Mouse (Mus musculus) C2C12 (cell line): ENCODE results near the gene Faim2. TPM values are rescaled to one million over a fixed set of nuclear protein-coding genes. Genes with fewer than 3 reads are reported as not detected.

Experiments
- H3K27me3 ChIP-seq: one replicate; pipeline ENCODE4 v1.6.1; 2011; ENCODE audit not compliant: control insufficient read depth, insufficient read depth, insufficient read length
- H3K36me3 ChIP-seq: one replicate; pipeline ENCODE4 v1.6.1; 2011; ENCODE audit not compliant: control insufficient read depth, insufficient read depth
- H3K4me3 ChIP-seq: one replicate; pipeline ENCODE4 v1.5.1; 2011; ENCODE audit warnings: mild to moderate bottlenecking, control low read depth; ENCODE audit not compliant: poor library complexity, insufficient read depth, severe bottlenecking
- H3K79me2 ChIP-seq: one replicate; pipeline ENCODE4 v1.6.1; 2011; ENCODE audit not compliant: control insufficient read depth, insufficient read depth
- H3K79me3 ChIP-seq: one replicate; pipeline ENCODE4 v1.6.1; 2011; ENCODE audit warnings: low read depth, control low read depth
- H3ac ChIP-seq: one replicate; pipeline ENCODE3; 2011; ENCODE audit warnings: low read depth; ENCODE audit not compliant: control insufficient read depth, insufficient read length
- CEBPB ChIP-seq: IDR thresholded peaks from one replicate; pipeline ENCODE4 v1.6.1; 2011; ENCODE audit warnings: low read depth, mild to moderate bottlenecking, control low read depth, moderate library complexity
- CTCF ChIP-seq: IDR thresholded peaks from one replicate; pipeline ENCODE4 v1.5.1; 2011; ENCODE audit not compliant: control insufficient read depth, insufficient read depth, insufficient read length
- FOSL1 ChIP-seq: IDR thresholded peaks from one replicate; pipeline ENCODE4 v1.8.0; 2011; ENCODE audit warnings: mild to moderate bottlenecking, low read length; ENCODE audit not compliant: poor library complexity, insufficient read depth, severe bottlenecking
- MAX ChIP-seq: IDR thresholded peaks from one replicate; pipeline ENCODE4 v1.6.1; 2011; ENCODE audit warnings: mild to moderate bottlenecking, control low read depth
- MYOD1 ChIP-seq: IDR thresholded peaks from one replicate; pipeline ENCODE4 v1.6.1; 2011; ENCODE audit warnings: low read depth; ENCODE audit not compliant: control insufficient read depth, insufficient read length
- MYOG ChIP-seq: IDR thresholded peaks from one replicate; pipeline ENCODE4 v1.6.1; 2011; ENCODE audit not compliant: control insufficient read depth, insufficient read length; ENCODE audit errors: extremely low read depth
- USF1 ChIP-seq: IDR thresholded peaks from one replicate; pipeline ENCODE4 v1.6.1; 2011; ENCODE audit warnings: low read depth, mild to moderate bottlenecking, control low read depth, moderate library complexity
- polyA plus RNA-seq: library from polyadenylated mRNA; unstranded; fragments of >200 nt; fragmentation: generic; extraction: Trizol; gene quantifications from one replicate; pipeline ENCODE4 v1.2.1, GENCODE M21; 2012; ENCODE audit warnings: missing spikeins

Gene Faim2
- polyA plus RNA-seq, 1 experiment = 0.68 TPM

- TF ChIP-seq FOSL1 (no peak), MAX (no peak), CEBPB (no peak), MYOD1 (no peak), MYOG (no peak), USF1 (no peak), CTCF (no peak)
- Histone ChIP-seq H3ac (no peak overlapping the region), H3K36me3 (no peaks in the 10 kb centered on the region), H3K79me2 (no peaks in the 10 kb centered on the region), H3K27me3 (no peaks in the 10 kb centered on the region), H3K79me3 (no peaks in the 10 kb centered on the region), H3K4me3 (no peak overlapping the region)
Observed at GRCm38 (mm10) chr15:99498781-99499180, 29.2 kb downstream of the Faim2 start.

DNA sequence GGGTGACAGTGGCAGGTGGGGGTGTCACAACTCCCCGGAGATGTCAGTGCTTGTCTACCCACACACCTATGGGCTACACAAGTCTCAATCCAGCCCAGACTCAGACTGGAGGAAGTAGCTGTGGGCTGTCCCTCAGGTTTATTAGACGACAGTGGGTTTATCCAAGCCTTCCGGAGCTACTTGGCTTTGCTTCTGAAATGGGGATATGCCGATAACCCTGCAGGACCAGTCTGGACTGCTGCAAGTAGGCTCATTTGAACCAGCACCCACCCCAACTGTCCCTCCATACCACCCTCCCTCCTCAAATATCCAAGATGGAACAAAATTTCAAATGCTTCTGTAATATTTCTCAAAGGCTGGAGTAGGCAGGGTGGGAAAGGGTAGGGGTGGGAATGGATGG is 29.6 kb downstream of the Faim2 start:
- Histone ChIP-seq H3K4me3 (no peak overlapping the region), H3K79me2 (no peaks in the 10 kb centered on the region), H3K36me3 (no peaks in the 10 kb centered on the region), H3ac (no peak overlapping the region), H3K79me3 (no peaks in the 10 kb centered on the region), H3K27me3 (no peaks in the 10 kb centered on the region)
- no peak for TF ChIP-seq MAX
- TF ChIP-seq CTCF = no peak
- TF ChIP-seq CEBPB = no peak
- no peak for TF ChIP-seq USF1
- TF ChIP-seq MYOG = no peak
- TF ChIP-seq MYOD1 = no peak
- no peak for TF ChIP-seq FOSL1

DNA sequence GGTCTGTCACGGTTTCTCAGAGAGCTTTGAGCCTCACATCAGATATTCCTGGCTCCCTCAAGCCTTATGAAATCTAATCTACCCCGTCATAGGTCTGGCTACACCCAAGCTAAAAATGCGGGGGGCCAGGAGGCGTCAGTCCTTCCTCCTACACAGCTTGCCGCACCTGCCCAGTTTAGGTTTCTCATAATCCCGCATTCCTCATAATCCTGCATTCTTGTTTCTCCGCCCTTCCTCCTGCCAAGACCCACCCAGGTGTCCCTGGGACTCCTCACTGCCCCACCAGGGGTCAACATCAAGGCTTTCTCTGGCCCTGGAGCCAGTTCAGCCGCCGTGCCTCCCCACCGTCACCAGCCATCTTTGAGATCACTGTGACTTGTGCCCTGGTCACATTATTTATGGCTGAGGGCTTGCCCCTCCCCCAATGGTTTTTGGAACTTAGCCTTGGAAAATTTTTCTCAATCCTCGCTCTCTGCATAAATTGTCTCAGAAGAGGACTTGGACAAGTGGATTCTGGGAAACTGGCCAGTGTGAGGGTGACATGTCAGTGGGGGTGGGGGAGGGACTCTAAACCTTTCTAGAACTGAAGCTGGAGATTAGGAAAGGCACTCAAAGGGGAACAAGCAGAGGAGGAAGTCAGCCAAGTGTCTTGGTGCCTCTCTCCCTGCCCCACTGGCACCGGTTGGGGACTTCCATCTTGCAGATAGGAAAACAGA is 30.3 kb downstream of the Faim2 start:
- no peaks in the 10 kb centered on the region for H3K79me2 ChIP-seq
- no peaks in the 10 kb centered on the region for H3K79me3 ChIP-seq
- H3ac ChIP-seq = no peak overlapping the region
- H3K4me3 ChIP-seq = no peak overlapping the region
- no peaks in the 10 kb centered on the region for H3K27me3 ChIP-seq
- TF ChIP-seq CTCF (no peak), MAX (no peak), MYOG (no peak)
- no peaks in the 10 kb centered on the region for H3K36me3 ChIP-seq

DNA sequence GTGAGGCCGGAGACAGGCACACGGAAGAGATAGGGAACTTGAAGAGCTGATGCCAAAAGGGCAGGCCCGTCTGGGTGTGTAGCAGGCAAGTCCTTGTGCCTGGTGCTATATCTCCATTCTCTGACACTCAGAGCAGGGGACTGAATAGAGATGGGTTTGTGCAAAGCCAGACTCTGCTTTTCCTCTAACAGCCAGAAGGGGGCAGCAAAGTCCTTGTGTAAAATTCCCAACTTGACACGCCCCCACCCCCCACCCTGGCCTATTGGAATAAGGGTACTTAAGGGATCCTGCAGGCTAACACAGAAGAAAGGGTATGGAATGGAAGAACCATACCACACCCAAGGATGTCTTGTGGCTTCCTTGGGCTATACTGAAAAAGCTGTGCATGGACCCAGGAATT is 30.9 kb downstream of the Faim2 start:
- Histone ChIP-seq H3ac (no peak overlapping the region), H3K79me3 (no peaks in the 10 kb centered on the region), H3K79me2 (no peaks in the 10 kb centered on the region), H3K36me3 (no peaks in the 10 kb centered on the region), H3K4me3 (no peak overlapping the region), H3K27me3 (no peaks in the 10 kb centered on the region)
- TF ChIP-seq CTCF (peak; percentile 44), FOSL1 (no peak), MYOD1 (no peak), CEBPB (no peak)

- Histone ChIP-seq H3K4me3 (no peak overlapping the region), H3K36me3 (no peaks in the 10 kb centered on the region), H3ac (no peak overlapping the region), H3K27me3 (no peaks in the 10 kb centered on the region), H3K79me2 (no peaks in the 10 kb centered on the region), H3K79me3 (no peaks in the 10 kb centered on the region)
- no peak for TF ChIP-seq FOSL1
- no peak for TF ChIP-seq CEBPB
- TF ChIP-seq MYOD1 = no peak
- no peak for TF ChIP-seq MYOG
- no peak for TF ChIP-seq MAX
- TF ChIP-seq CTCF = no peak
- TF ChIP-seq USF1 = no peak
Observed at GRCm38 (mm10) chr15:99484745-99485144, 43.2 kb downstream of the Faim2 start.

DNA sequence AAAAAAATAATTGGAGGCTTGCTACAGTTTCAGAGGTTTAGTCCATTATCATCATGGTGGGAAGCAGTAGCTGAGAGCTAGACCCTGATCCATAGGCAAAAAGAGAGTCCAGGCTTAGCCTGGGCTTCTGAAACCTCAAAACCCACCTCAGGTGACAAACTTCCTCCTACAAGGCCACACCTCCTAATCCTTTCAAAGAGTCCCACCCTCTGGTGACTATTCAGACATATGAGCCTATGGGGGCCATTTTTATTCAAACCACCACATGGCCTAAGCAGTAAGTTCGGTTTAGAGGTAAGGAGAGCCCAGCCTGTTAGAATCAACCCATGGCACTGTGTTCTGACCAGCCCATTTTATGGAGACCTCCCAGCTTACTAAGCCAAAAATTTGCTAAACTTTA is 52.2 kb downstream of the Faim2 start:
- no peak overlapping the region for H3K4me3 ChIP-seq
- no peaks in the 10 kb centered on the region for H3K27me3 ChIP-seq
- H3K36me3 ChIP-seq = peaks cover 13% of the 10 kb centered on the region
- H3K79me3 ChIP-seq = no peaks in the 10 kb centered on the region
- H3K79me2 ChIP-seq = peaks cover 17% of the 10 kb centered on the region
- no peak overlapping the region for H3ac ChIP-seq
- TF ChIP-seq CTCF (no peak), FOSL1 (no peak), MAX (no peak), CEBPB (no peak), USF1 (no peak), MYOD1 (no peak), MYOG (no peak)
